Mouse (Mus musculus) myocyte (in vitro differentiated cells): Measurements from ENCODE around the gene Kntc1. TPM values are rescaled to one million over a fixed set of nuclear protein-coding genes. Genes with fewer than 3 reads are reported as not detected.

Source experiments
- H3K27me3 ChIP-seq: one replicate; pipeline ENCODE4 v1.6.1; 2011; ENCODE audit not compliant: control insufficient read depth, insufficient read depth, insufficient read length
- H3K36me3 ChIP-seq: one replicate; pipeline ENCODE4 v1.6.1; 2011; ENCODE audit not compliant: control insufficient read depth, insufficient read depth
- H3K4me2 ChIP-seq: one replicate; pipeline ENCODE4 v1.6.1; 2011; ENCODE audit warnings: low read depth, control low read depth
- H3K4me3 ChIP-seq: one replicate; pipeline ENCODE4 v1.5.1; 2011; ENCODE audit warnings: mild to moderate bottlenecking, control low read depth, moderate library complexity
- H3K79me2 ChIP-seq: one replicate; pipeline ENCODE4 v1.6.1; 2011; ENCODE audit not compliant: control insufficient read depth, insufficient read depth
- H3ac ChIP-seq: one replicate; pipeline ENCODE4 v1.6.1; 2011; ENCODE audit not compliant: control insufficient read depth, insufficient read length
- CEBPB ChIP-seq: IDR thresholded peaks from 2 replicates; pipeline ENCODE4 v1.6.1; 2011; ENCODE audit warnings: mild to moderate bottlenecking, moderate library complexity; ENCODE audit not compliant: poor library complexity, insufficient read depth, severe bottlenecking
- E2F4 ChIP-seq: IDR thresholded peaks from one replicate; pipeline ENCODE4 v1.6.1; 2011; ENCODE audit warnings: mild to moderate bottlenecking, control low read depth, moderate library complexity; ENCODE audit not compliant: insufficient read depth
- MAX ChIP-seq: IDR thresholded peaks from one replicate; pipeline ENCODE4 v1.6.1; 2011; ENCODE audit warnings: low read depth, mild to moderate bottlenecking, control low read depth
- MYOD1 ChIP-seq, 3 experiments: IDR thresholded peaks; one replicate each; pipeline ENCODE4 v1.6.1; 2011; ENCODE audit warnings: control low read depth in 2 of 3, low read depth in 2 of 3, mild to moderate bottlenecking in 2 of 3, moderate library complexity in 1 of 3; ENCODE audit not compliant: insufficient read length in 2 of 3, control insufficient read depth in 1 of 3
- MYOG ChIP-seq, 3 experiments: IDR thresholded peaks; one replicate each; pipeline ENCODE4 v1.6.1; 2011; ENCODE audit warnings: control low read depth in 2 of 3, low read depth in 2 of 3, mild to moderate bottlenecking in 2 of 3; ENCODE audit not compliant: insufficient read length in 2 of 3, control insufficient read depth in 1 of 3, insufficient read depth in 1 of 3
- POLR2A ChIP-seq: IDR thresholded peaks from one replicate; pipeline ENCODE4 v1.6.1; 2011; ENCODE audit warnings: low read depth, mild to moderate bottlenecking, control low read depth, moderate library complexity; ENCODE audit not compliant: insufficient read length
- POLR2AphosphoS2 ChIP-seq: IDR thresholded peaks from one replicate; pipeline ENCODE4 v1.6.1; 2011; ENCODE audit warnings: low read depth, control low read depth; ENCODE audit not compliant: insufficient read length
- REST ChIP-seq: IDR thresholded peaks from one replicate; pipeline ENCODE4 v1.6.1; 2011; ENCODE audit warnings: mild to moderate bottlenecking, control low read depth, moderate library complexity; ENCODE audit not compliant: insufficient read depth, insufficient read length
- SRF ChIP-seq: IDR thresholded peaks from one replicate; pipeline ENCODE4 v1.6.1; 2011; ENCODE audit warnings: low read depth; ENCODE audit not compliant: control insufficient read depth, insufficient read length
- TCF12 ChIP-seq: IDR thresholded peaks from one replicate; pipeline ENCODE4 v1.6.1; 2011; ENCODE audit warnings: mild to moderate bottlenecking, control low read depth; ENCODE audit not compliant: poor library complexity, insufficient read depth, severe bottlenecking
- TCF3 ChIP-seq: IDR thresholded peaks from one replicate; pipeline ENCODE4 v1.6.1; 2011; ENCODE audit warnings: low read depth, control low read depth; ENCODE audit not compliant: insufficient read length
- USF1 ChIP-seq: IDR thresholded peaks from one replicate; pipeline ENCODE4 v1.6.1; 2011; ENCODE audit warnings: low read depth, mild to moderate bottlenecking, control low read depth, moderate library complexity
- polyA plus RNA-seq: library from polyadenylated mRNA; unstranded; fragments of >200 nt; fragmentation: generic; extraction: Trizol; gene quantifications from one replicate; pipeline ENCODE4 v1.2.1, GENCODE M21; 2012; ENCODE audit warnings: missing spikeins

Kntc1 gene
- polyA plus RNA-seq, 1 experiment: 6.5 TPM

DNA sequence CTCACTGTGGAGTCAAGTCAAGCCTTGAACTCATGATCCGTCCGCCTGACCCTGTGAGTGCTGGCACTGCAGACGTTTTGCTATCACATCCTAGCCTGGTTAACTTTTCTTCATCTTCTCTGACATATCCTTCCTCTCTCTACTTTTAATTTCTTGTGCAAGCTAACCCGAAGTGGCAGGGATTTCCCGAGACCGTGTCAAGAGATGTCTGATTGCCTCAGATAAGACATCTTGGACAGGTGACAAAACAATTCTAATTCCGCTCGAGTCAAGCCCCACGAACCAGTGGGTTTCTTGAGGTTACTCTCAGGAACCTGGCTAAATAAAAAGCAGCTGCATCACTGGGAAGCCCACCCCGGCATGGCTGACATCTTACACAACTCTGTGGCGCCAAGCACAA is 109.3 kb downstream of the Kntc1 start:
- H3K4me3 ChIP-seq: no peak overlapping the region
- H3K36me3 ChIP-seq: no peaks in the 10 kb centered on the region
- H3K79me2 ChIP-seq: no peaks in the 10 kb centered on the region
- no peak overlapping the region for H3K4me2 ChIP-seq
- no peak overlapping the region for H3ac ChIP-seq
- TF ChIP-seq MYOD1 (IDR thresholded peaks at IDR 0.05; ENCODE audit: control insufficient read depth in 1 of 3, insufficient read length in 2 of 3, low read depth in 2 of 3) (no peak), SRF (no peak), MAX (no peak), REST (no peak), TCF12 (no peak), POLR2AphosphoS2 (no peak), CEBPB (no peak)
- no peaks in the 10 kb centered on the region for H3K27me3 ChIP-seq

DNA sequence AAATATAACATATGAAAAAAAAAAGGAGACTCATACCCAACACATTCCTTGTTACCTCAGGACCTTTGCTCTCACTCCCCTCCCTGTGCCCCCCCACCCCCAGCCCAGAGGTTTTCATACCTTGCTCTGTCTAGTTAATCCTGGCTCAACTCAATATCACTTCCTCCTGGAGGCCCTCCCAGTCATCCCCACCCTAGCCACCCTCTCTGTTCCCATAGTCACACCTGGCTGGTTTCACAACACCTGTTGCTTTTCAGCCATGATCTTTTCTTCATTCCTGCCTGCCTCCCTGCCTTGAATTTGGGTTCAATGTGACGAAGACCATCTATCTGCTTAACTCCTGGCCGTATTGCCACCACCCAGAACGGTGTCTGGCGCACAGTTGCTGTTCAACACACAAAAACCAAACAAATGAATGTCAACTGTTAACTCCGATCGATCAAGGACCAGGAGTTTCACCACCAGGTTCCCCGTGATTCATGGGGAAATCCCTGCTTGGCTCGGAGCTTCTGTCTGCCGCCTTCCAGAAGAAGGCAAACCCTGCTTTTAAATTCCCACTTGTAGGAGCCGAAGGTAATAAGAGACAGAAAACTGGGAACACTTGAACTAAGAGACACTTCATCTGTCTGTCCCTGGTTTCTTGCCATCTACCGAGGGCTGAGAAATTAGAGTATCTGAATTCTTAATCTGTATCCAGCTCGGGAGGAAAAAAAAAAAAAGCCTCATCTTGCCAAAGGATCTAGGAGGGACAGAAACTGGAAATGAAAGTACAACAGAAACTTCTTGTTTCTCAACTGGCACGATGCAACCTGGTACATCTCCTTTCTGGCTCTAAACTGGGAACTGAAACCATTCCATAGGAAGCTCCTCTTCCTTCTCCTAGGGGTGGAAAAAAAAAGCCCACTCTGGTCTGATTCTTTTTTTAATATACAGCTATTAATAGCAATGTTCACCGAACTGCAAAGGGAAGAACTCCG is 113.1 kb downstream of the Kntc1 start:
- H3ac ChIP-seq: no peak overlapping the region
- H3K79me2 ChIP-seq: no peaks in the 10 kb centered on the region
- TF ChIP-seq TCF12 (no peak), USF1 (no peak), E2F4 (no peak), SRF (no peak), MAX (no peak)
- H3K36me3 ChIP-seq: no peaks in the 10 kb centered on the region
- no peaks in the 10 kb centered on the region for H3K27me3 ChIP-seq
- no peak overlapping the region for H3K4me3 ChIP-seq
- no peak overlapping the region for H3K4me2 ChIP-seq

DNA sequence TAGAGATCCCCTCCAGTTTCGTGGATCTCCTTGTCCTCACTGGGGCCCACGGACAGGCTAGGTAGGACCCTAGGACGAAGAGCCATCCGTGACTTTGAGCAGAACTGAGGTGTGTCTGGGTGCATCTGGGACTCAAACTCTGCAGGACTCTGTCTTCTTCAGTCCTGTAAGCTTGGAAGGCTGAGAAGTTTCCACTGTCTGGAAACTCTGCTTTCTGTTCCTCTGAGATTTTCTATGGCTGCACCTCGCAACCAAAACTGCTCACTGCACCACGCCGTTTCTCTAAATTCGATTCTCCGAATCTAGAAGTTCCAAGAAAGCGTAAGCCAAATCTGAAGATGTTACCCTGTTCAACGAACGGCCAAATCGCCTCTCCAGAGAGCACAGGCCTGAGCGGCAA is 114.4 kb downstream of the Kntc1 start:
- Histone ChIP-seq H3K27me3 (no peaks in the 10 kb centered on the region), H3K79me2 (no peaks in the 10 kb centered on the region), H3K4me2 (no peak overlapping the region), H3K4me3 (no peak overlapping the region), H3K36me3 (no peaks in the 10 kb centered on the region), H3ac (no peak overlapping the region)
- no peak for TF ChIP-seq TCF12
- TF ChIP-seq REST: no peak
- no peak for TF ChIP-seq TCF3
- TF ChIP-seq MYOG (IDR thresholded peaks at IDR 0.05; ENCODE audit: control insufficient read depth in 1 of 3, insufficient read depth in 1 of 3, insufficient read length in 2 of 3, low read depth in 2 of 3): no peak
- TF ChIP-seq POLR2AphosphoS2: no peak
- TF ChIP-seq MAX: no peak

DNA sequence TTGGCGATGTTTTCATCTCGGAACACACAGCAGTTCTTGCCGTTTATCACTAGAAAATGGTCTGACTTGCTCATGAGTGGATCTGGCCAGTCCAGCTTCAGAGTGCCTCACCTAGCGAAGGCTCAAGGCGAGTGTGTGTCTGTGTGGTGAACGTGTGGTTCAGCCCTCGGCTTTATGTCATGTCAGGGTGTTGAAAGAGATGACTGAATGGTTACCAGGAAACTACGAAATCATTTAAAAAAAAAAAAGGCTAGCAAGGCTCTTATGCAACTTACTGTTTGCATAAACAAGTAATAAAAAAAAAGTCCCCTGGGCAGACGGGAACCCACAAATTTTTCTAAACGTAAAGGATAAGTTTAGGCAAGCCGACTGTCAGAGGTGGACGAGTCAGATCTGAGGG is 115.8 kb downstream of the Kntc1 start, which contains the start of gene Hcar2:
Gene Hcar2 (minus strand): TSS at position 135 of the 400 bp plus-strand sequence.
- Histone ChIP-seq H3K4me3 (no peak within 1 kb of the TSS), H3K79me2 (no peaks in the 10 kb centered on the region), H3K4me2 (no peak within 1 kb of the TSS), H3K36me3 (no peaks in the 10 kb centered on the region), H3K27me3 (no peaks in the 10 kb centered on the region), H3ac (no peak within 1 kb of the TSS)
- TF ChIP-seq MYOD1 (IDR thresholded peaks at IDR 0.05; ENCODE audit: control insufficient read depth in 1 of 3, insufficient read length in 2 of 3, low read depth in 2 of 3) (no peak), POLR2AphosphoS2 (no peak), USF1 (no peak), REST (no peak), TCF3 (no peak), POLR2A (no peak), E2F4 (no peak), SRF (no peak), MYOG (IDR thresholded peaks at IDR 0.05; ENCODE audit: control insufficient read depth in 1 of 3, insufficient read depth in 1 of 3, insufficient read length in 2 of 3, low read depth in 2 of 3) (no peak), CEBPB (no peak), TCF12 (no peak), MAX (no peak)

DNA sequence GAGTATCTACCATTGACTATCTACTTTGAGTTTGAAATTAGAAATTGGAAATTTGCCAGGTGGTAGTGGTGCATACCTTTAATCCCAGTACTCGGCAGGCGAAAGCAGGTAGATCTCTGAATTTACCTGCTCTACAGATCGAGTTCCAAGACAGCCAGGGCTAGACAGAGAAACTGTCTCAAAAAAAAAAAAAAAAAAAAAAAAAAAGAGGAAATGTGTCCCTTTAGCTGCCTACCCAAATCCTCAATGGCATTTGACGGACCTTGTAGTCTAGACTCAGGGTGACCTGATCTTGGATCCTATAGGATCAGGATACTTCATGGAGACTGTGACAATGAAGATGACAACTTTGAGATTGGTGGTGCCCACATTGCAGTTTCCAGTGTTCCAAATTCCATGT is 116.9 kb downstream of the Kntc1 start:
- H3K4me3 ChIP-seq: no peak overlapping the region
- H3ac ChIP-seq: no peak overlapping the region
- no peaks in the 10 kb centered on the region for H3K36me3 ChIP-seq
- no peaks in the 10 kb centered on the region for H3K27me3 ChIP-seq
- no peak for TF ChIP-seq MAX
- no peak for TF ChIP-seq MYOG (IDR thresholded peaks at IDR 0.05; ENCODE audit: control insufficient read depth in 1 of 3, insufficient read depth in 1 of 3, insufficient read length in 2 of 3, low read depth in 2 of 3)
- TF ChIP-seq TCF3: no peak
- TF ChIP-seq POLR2AphosphoS2: no peak
- no peak for TF ChIP-seq MYOD1 (IDR thresholded peaks at IDR 0.05; ENCODE audit: control insufficient read depth in 1 of 3, insufficient read length in 2 of 3, low read depth in 2 of 3)
- no peak for TF ChIP-seq E2F4
- TF ChIP-seq REST: no peak
- TF ChIP-seq POLR2A: no peak
- TF ChIP-seq CEBPB: no peak
- TF ChIP-seq TCF12: no peak
- TF ChIP-seq USF1: no peak
- no peak for TF ChIP-seq SRF
- no peaks in the 10 kb centered on the region for H3K79me2 ChIP-seq
- H3K4me2 ChIP-seq: no peak overlapping the region
